Mouse (Mus musculus): ENCODE measurements at regions not wholly inside any gene's neighbourhood (a gene's known extent, or its start where the extent isn't known, plus 50 kb on each side); places are given as distances from the start of the nearest gene placed in this dataset.
A peak's percentile ranks its signal among the peaks of the same experiment; 100 is the strongest.

GRCm38 (mm10) chr17:57678161-57678560 is 63.9 kb downstream of the Gm21834 start:
- DNase-seq (ENCODE audit: low spot score in 2 of 2), result peak in 1 of 2 experiments; percentile 5

Measured in left cerebral cortex, adult 9 months (tissue).